15 mouse cellular contexts compared by ENCODE assay signal in the genomic region with DNA sequence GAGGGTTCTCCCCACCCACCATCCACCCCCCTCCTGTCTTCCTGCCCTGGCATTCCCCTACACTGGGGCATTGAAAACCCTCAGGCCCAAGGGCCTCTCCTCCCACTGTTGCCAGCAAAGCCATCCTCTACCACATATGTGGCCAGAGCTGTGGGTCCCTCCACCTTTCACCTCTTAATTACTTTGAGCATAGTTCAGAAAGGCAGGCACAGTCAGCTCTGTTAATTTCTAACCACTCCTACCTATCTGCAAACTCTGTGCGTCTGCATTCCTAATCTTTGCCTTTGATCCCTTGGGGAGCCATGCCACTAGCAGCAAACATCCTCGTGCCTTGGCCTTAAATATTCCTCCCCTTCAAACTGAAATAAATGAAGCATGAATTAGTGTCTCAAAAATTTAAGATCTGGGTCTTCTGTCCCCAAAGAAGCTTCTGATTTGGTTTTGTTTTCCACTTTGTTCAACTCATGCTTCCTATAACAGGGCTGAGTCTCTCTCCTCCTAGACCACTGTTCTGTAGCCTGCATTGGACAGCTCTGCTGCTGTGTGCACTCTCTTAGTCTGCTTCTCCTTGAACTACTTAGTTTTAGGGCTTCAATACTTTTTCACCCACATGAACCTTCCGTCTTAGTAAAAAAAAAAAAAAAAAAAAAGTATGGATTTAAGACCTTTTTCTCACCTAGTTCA. TPM values are rescaled to one million over a fixed set of nuclear protein-coding genes. Genes with fewer than 3 reads are reported as not detected.
A peak's percentile ranks its signal among the peaks of the same experiment; 100 is the strongest.
DNase-seq lines count a peak whose midpoint lies in the region; ATAC-seq lines count a peak whose summit lies in the region.
"Had no signal": no experiment of that assay in that cellular context is flagged by ENCODE, and none has a peak within 500 bp of the region (broad histone marks: within the 10 kb centered on the region; RNA-seq: fewer than 3 reads in every experiment).

No protein-coding gene starts in this region.

- H3K4me3 ChIP-seq in stomach, embryonic 16.5 days (replicated peaks; ENCODE audit: low read length), result no peak overlapping the region
- H3K4me3 ChIP-seq: forebrain, embryonic 15.5 days; heart, embryonic 13.5 days; neural tube, embryonic 15.5 days had no signal

- WGBS in stomach, embryonic 16.5 days, result 47% methylated on average over 3 of the region's 3 CpGs

- no peaks in the 10 kb centered on the region for H3K9me3 ChIP-seq in stomach, embryonic 16.5 days (replicated peaks; ENCODE audit: control insufficient read depth, low read length)
- H3K9me3 ChIP-seq: forebrain, embryonic 15.5 days; heart, embryonic 13.5 days; neural tube, embryonic 15.5 days had no signal

- H3K9ac ChIP-seq in stomach, embryonic 16.5 days (ENCODE audit: low read length), result no peak overlapping the region
- H3K9ac ChIP-seq: forebrain, embryonic 15.5 days; heart, embryonic 13.5 days; neural tube, embryonic 15.5 days had no signal

- H3K36me3 ChIP-seq in stomach, embryonic 16.5 days (ENCODE audit: control insufficient read depth, insufficient read depth, low read length), result no peaks in the 10 kb centered on the region
- H3K36me3 ChIP-seq: forebrain, embryonic 15.5 days; heart, embryonic 13.5 days; neural tube, embryonic 15.5 days had no signal

- peak; percentile 50; the same call in 1 of the 2 replicates for ATAC-seq in stomach, embryonic 16.5 days (ENCODE audit: insufficient read depth, low FRiP score)
- ATAC-seq: activated CD4-positive, CD25-positive, alpha-beta regulatory T cell, adult 4 months; forebrain, embryonic 15.5 days had no signal

- peak; percentile 5 for DNase-seq in lung, postnatal 14 days
- no peak for DNase-seq in lung, postnatal 25 days (ENCODE audit: low spot score)
- DNase-seq in kidney, adult 8-10 months, result peak; percentile 64 to 84
- DNase-seq in kidney, postnatal 36 days, result peak; percentile 44 to 81
- DNase-seq in spleen, postnatal 4 days (ENCODE audit: low spot score in 2 of 2), result no peak
- DNase-seq in frontal cortex, postnatal 25 days (ENCODE audit: low spot score in 2 of 2), result no peak
- DNase-seq: cerebellum, adult 11 months; gastrocnemius, postnatal 25 days; right cerebral cortex, adult 18-20 months had no signal

- H3K4me2 ChIP-seq in stomach, embryonic 16.5 days (ENCODE audit: low read depth, low read length), result no peak overlapping the region
- H3K4me2 ChIP-seq: forebrain, embryonic 15.5 days; heart, embryonic 13.5 days; neural tube, embryonic 15.5 days had no signal

- H3K27ac ChIP-seq in stomach, embryonic 16.5 days (ENCODE audit: low read length), result no peak overlapping the region
- H3K27ac ChIP-seq: forebrain, embryonic 15.5 days; heart, embryonic 13.5 days; neural tube, embryonic 15.5 days had no signal

- no peaks in the 10 kb centered on the region for H3K4me1 ChIP-seq in stomach, embryonic 16.5 days (ENCODE audit: control insufficient read depth, insufficient read depth, low read length)
- H3K4me1 ChIP-seq: forebrain, embryonic 15.5 days; heart, embryonic 13.5 days; neural tube, embryonic 15.5 days had no signal

- no peaks in the 10 kb centered on the region for H3K27me3 ChIP-seq in stomach, embryonic 16.5 days (ENCODE audit: control insufficient read depth, insufficient read depth, low read length)
- H3K27me3 ChIP-seq: CH12.LX; forebrain, embryonic 15.5 days; heart, embryonic 13.5 days; neural tube, embryonic 15.5 days had no signal

RNA-seq across cellular contexts. Expression of a gene that starts 9.1 kb away (rescaled TPM):
- 7.0 and 9.0 TPM in 2 replicates for polyA plus RNA-seq in stomach, embryonic 16.5 days (2015; fragmentation: Nextera tagmentation; extraction: Ambion mirVana)

Comparison
In these comparisons a context has a peak if more than half of its experiments do, and no peak if none do; other contexts are left out.
1. DNase-seq: peak in lung, postnatal 14 days (single experiment), kidney, adult 8-10 months (2 of 2) and kidney, postnatal 36 days (2 of 2); none in lung, postnatal 25 days (single experiment), spleen, postnatal 4 days (0 of 2) and frontal cortex, postnatal 25 days (0 of 2).